Mouse (Mus musculus): ENCODE data around the gene Nr2c1. TPM values are rescaled to one million over a fixed set of nuclear protein-coding genes. Genes with fewer than 3 reads are reported as not detected.

The Nr2c1 gene
- total RNA-seq, 2 experiments from 2014 or later = 10.1 to 11.1 TPM

- no peak for DNase-seq (ENCODE audit: low spot score in 2 of 2)
These were observed 13.1 kb upstream of the Nr2c1 start for GRCm38 (mm10) chr10:94134535-94135390.

GRCm38 (mm10) chr10:94138890-94139482, 8.8 kb upstream of the Nr2c1 start:
- no peak for DNase-seq (ENCODE audit: low spot score in 2 of 2)

GRCm38 (mm10) chr10:94140227-94140931, 7.4 kb upstream of the Nr2c1 start:
- no peak for DNase-seq (ENCODE audit: low spot score in 2 of 2)

- no peak for DNase-seq (ENCODE audit: low spot score in 2 of 2)
These were observed 5.4 kb upstream of the Nr2c1 start for GRCm38 (mm10) chr10:94142427-94142826.

- DNase-seq (ENCODE audit: low spot score in 2 of 2) = no peak
These were observed 3.2 kb upstream of the Nr2c1 start for GRCm38 (mm10) chr10:94144581-94144980.

GRCm38 (mm10) chr10:94147391-94147755, 450 bp upstream of the Nr2c1 start:
- no peak for DNase-seq (ENCODE audit: low spot score in 2 of 2)

- DNase-seq (ENCODE audit: low spot score in 2 of 2) = no peak
These were observed 3.7 kb downstream of the Nr2c1 start for GRCm38 (mm10) chr10:94151488-94151887.

- DNase-seq (ENCODE audit: low spot score in 2 of 2) = no peak
These were observed 6.0 kb downstream of the Nr2c1 start for GRCm38 (mm10) chr10:94153841-94154240.

- no peak for DNase-seq (ENCODE audit: low spot score in 2 of 2)
These were observed 11.1 kb downstream of the Nr2c1 start for GRCm38 (mm10) chr10:94158962-94159361.

GRCm38 (mm10) chr10:94159406-94159805, 11.6 kb downstream of the Nr2c1 start:
- no peak for DNase-seq (ENCODE audit: low spot score in 2 of 2)

GRCm38 (mm10) chr10:94161051-94161765, 13.4 kb downstream of the Nr2c1 start:
- DNase-seq (ENCODE audit: low spot score in 2 of 2) = no peak

GRCm38 (mm10) chr10:94162031-94162430, 14.2 kb downstream of the Nr2c1 start:
- DNase-seq (ENCODE audit: low spot score in 2 of 2) = no peak

- DNase-seq (ENCODE audit: low spot score in 2 of 2) = no peak
These were observed 16.5 kb downstream of the Nr2c1 start for GRCm38 (mm10) chr10:94164104-94164845.

GRCm38 (mm10) chr10:94165426-94165825, 17.6 kb downstream of the Nr2c1 start:
- DNase-seq (ENCODE audit: low spot score in 2 of 2) = no peak

- DNase-seq (ENCODE audit: low spot score in 2 of 2) = no peak
These were observed 19.4 kb downstream of the Nr2c1 start for GRCm38 (mm10) chr10:94167051-94167750.

GRCm38 (mm10) chr10:94171440-94172130, 23.8 kb downstream of the Nr2c1 start:
- DNase-seq (ENCODE audit: low spot score in 2 of 2) = no peak

GRCm38 (mm10) chr10:94172137-94172536, 24.3 kb downstream of the Nr2c1 start:
- no peak for DNase-seq (ENCODE audit: low spot score in 2 of 2)

- no peak for DNase-seq (ENCODE audit: low spot score in 2 of 2)
These were observed 24.9 kb downstream of the Nr2c1 start for GRCm38 (mm10) chr10:94172706-94173105.

GRCm38 (mm10) chr10:94174652-94175051, 26.8 kb downstream of the Nr2c1 start:
- DNase-seq (ENCODE audit: low spot score in 2 of 2) = no peak

Data from adrenal gland, adult 18-20 months (tissue).